In genomic region chr9:42897361-42898051, GRCm38 (mm10) we compare ENCODE assay signal across 7 mouse cellular contexts. TPM values are rescaled to one million over a fixed set of nuclear protein-coding genes. Genes with fewer than 3 reads are reported as not detected.
A peak's percentile ranks its signal among the peaks of the same experiment; 100 is the strongest.
DNase-seq lines count a peak whose midpoint lies in the region; ATAC-seq and TF ChIP-seq lines count a peak whose summit lies in the region.

No protein-coding gene starts in this region.

- peak overlapping the region; percentile 54; the same call in 1 of the 2 replicates for H3K27ac ChIP-seq in forebrain, embryonic 13.5 days
- H3K27ac ChIP-seq in layer of hippocampus, adult 2 months: peak overlapping the region; percentile 96
- H3K27ac ChIP-seq in lung, embryonic 14.5 days (ENCODE audit: low read depth): peak overlapping the region; percentile 8; the same call in 1 of the 2 replicates

- no peaks in the 10 kb centered on the region for H3K36me3 ChIP-seq in forebrain, embryonic 13.5 days (ENCODE audit: poor library complexity, severe bottlenecking)
- H3K36me3 ChIP-seq in lung, embryonic 14.5 days (ENCODE audit: insufficient read depth): no peaks in the 10 kb centered on the region

- intact Hi-C loops in heart, postnatal 25 days (cut with DNase I): no loop called here

- peak overlapping the region; percentile 97 for H3K4me2 ChIP-seq in forebrain, embryonic 13.5 days
- H3K4me2 ChIP-seq in lung, embryonic 14.5 days: peak overlapping the region; percentile 98

- DNase-seq in ZHBTc4 (ENCODE audit: low read depth, low spot score): peak; percentile 51
- DNase-seq in c-Kit-positive CD71-negative TER-119-negative erythroid progenitor cells, embryonic 14.5 days (ENCODE audit: low read depth): peak; percentile 10
- peak; percentile 38 for DNase-seq in heart, postnatal 25 days (ENCODE audit: low spot score)
- peak; percentile 67 to 72 for DNase-seq in layer of hippocampus, adult 2 months (ENCODE audit: low spot score in 2 of 2)
- DNase-seq in lung, embryonic 14.5 days: peak; percentile 57
- DNase-seq in retina, embryonic 14.5 days (ENCODE audit: low spot score): peak; percentile 85

- peaks cover 30% of the 10 kb centered on the region for H3K4me1 ChIP-seq in forebrain, embryonic 13.5 days
- H3K4me1 ChIP-seq in lung, embryonic 14.5 days (ENCODE audit: insufficient read depth): peaks cover 14% of the 10 kb centered on the region; the same call in 1 of the 2 replicates

- WGBS in forebrain, embryonic 13.5 days: under 1% methylated on average over 52 of the region's 52 CpGs
- WGBS in lung, embryonic 14.5 days: under 1% methylated on average over 52 of the region's 52 CpGs

- ATAC-seq in forebrain, embryonic 13.5 days: peak; percentile 83
- ATAC-seq in lung, embryonic 14.5 days (ENCODE audit: insufficient read depth): peak; percentile 64

- no peaks in the 10 kb centered on the region; the same call in 1 of the 2 replicates for H3K9me3 ChIP-seq in forebrain, embryonic 13.5 days (replicated peaks)
- no peaks in the 10 kb centered on the region for H3K9me3 ChIP-seq in lung, embryonic 14.5 days (ENCODE audit: low read depth, low read length)

- H3K4me3 ChIP-seq in forebrain, embryonic 13.5 days: peak overlapping the region; percentile 51
- H3K4me3 ChIP-seq in layer of hippocampus, adult 2 months: peak overlapping the region; percentile 67
- H3K4me3 ChIP-seq in lung, embryonic 14.5 days (ENCODE audit: low read depth, low read length): peak overlapping the region; percentile 47

- H3K27me3 ChIP-seq in forebrain, embryonic 13.5 days: peaks cover 23% of the 10 kb centered on the region
- peaks cover 12% of the 10 kb centered on the region for H3K27me3 ChIP-seq in lung, embryonic 14.5 days (ENCODE audit: insufficient read depth, low read length)

- TF ChIP-seq CTCF in layer of hippocampus, adult 2 months (conservative IDR thresholded peaks at IDR 0.05): no peak
- no peak for TF ChIP-seq CTCF in lung, embryonic 14.5 days (IDR thresholded peaks at IDR 0.05; ENCODE audit: low read depth)

- peak overlapping the region; percentile 67 for H3K9ac ChIP-seq in forebrain, embryonic 13.5 days
- H3K9ac ChIP-seq in lung, embryonic 14.5 days: peak overlapping the region; percentile 50

RNA-seq across cellular contexts. Expression of gene Grik4, which starts 46.8 kb away (rescaled TPM):
- polyA plus RNA-seq in forebrain, embryonic 13.5 days (2015; fragmentation: Nextera tagmentation; extraction: Ambion mirVana): 2.4 and 2.6 TPM in 2 replicates
- total RNA-seq in heart, postnatal 25 days (2021): under 1 TPM; 0.03 to 0.08 TPM
- total RNA-seq in layer of hippocampus, adult 2 months (2021): 10 to 100 TPM; 53.0 to 63.2 TPM
- polyA plus RNA-seq in lung, embryonic 14.5 days (2014; fragmentation: Nextera tagmentation; extraction: Ambion mirVana): 1.6 and 2.2 TPM in 2 replicates

Comparison
In these comparisons a context has a peak if more than half of its experiments do, and no peak if none do; other contexts are left out.
1. Peak in every context shown above with its lines: DNase-seq, ATAC-seq, H3K4me3 ChIP-seq and H3K27ac ChIP-seq.
2. DNase-seq: peak in every context shown above with its lines; median percentile 85 in retina, embryonic 14.5 days; 70 in layer of hippocampus, adult 2 months; 57 in lung, embryonic 14.5 days; 51 in ZHBTc4; 38 in heart, postnatal 25 days; 10 in c-Kit-positive CD71-negative TER-119-negative erythroid progenitor cells, embryonic 14.5 days.
3. H3K27ac ChIP-seq: peak in every context shown above with its lines; median percentile 96 in layer of hippocampus, adult 2 months; 54 in forebrain, embryonic 13.5 days; 8 in lung, embryonic 14.5 days.
4. RNA of gene Grik4, which starts 46.8 kb away (total RNA-seq): 53.0 to 63.2 TPM in layer of hippocampus, adult 2 months; 0.03 to 0.08 TPM in heart, postnatal 25 days; every median in the first group is over 10 times any median in the second.